Mouse (Mus musculus) kidney, postnatal 0 days (tissue): ENCODE results near the gene Tunar. TPM values are rescaled to one million over a fixed set of nuclear protein-coding genes. Genes with fewer than 3 reads are reported as not detected.

Experiments used
- ATAC-seq: fragments of 200-750 bp; cut with Nextera tagmentation; replicated peaks from 2 replicates; pipeline ENCODE4 v1.8.0; 2017; ENCODE audit warnings: low read depth, moderate number of reproducible peaks, moderate TSS enrichment, moderate library complexity; ENCODE audit not compliant: low FRiP score
- DNase-seq: peaks from one replicate; pipeline ENCODE4 v3.0.0-alpha.2; 2016; ENCODE audit warnings: low spot score
- H3K27ac ChIP-seq: fragments of 300-500 bp; sonication (generic); 2 replicates; pipeline ENCODE4 v1.5.1; 2014; ENCODE audit warnings: mild to moderate bottlenecking
- H3K27me3 ChIP-seq: fragments of 300-500 bp; sonication (generic); 2 replicates; pipeline ENCODE4 v1.6.1; 2014; ENCODE audit warnings: low read length, mixed read lengths; ENCODE audit not compliant: insufficient read depth
- H3K36me3 ChIP-seq: fragments of 300-500 bp; sonication (generic); 2 replicates; pipeline ENCODE4 v1.6.1; 2014; ENCODE audit warnings: low read length, mixed read lengths; ENCODE audit not compliant: insufficient read depth
- H3K4me1 ChIP-seq: fragments of 300-500 bp; sonication (generic); replicated peaks from 2 replicates; pipeline ENCODE4 v1.6.1; 2014; ENCODE audit warnings: antibody characterized with exemption, low read length, mixed read lengths; ENCODE audit not compliant: insufficient read depth
- H3K4me2 ChIP-seq: fragments of 300-500 bp; sonication (generic); 2 replicates; pipeline ENCODE4 v1.6.1; 2014; ENCODE audit warnings: mild to moderate bottlenecking, low read length, moderate library complexity, mixed read lengths
- H3K4me3 ChIP-seq: fragments of 300-500 bp; sonication (generic); replicated peaks from 2 replicates; pipeline ENCODE4 v1.5.1; 2014; ENCODE audit warnings: low read depth, low read length
- H3K9ac ChIP-seq: fragments of 300-500 bp; sonication (generic); 2 replicates; pipeline ENCODE4 v1.6.1; 2014; ENCODE audit warnings: low read depth, low read length
- H3K9me3 ChIP-seq: fragments of 300-500 bp; sonication (generic); replicated peaks from 2 replicates; pipeline ENCODE4 v1.6.1; 2016; ENCODE audit warnings: low read length, inconsistent platforms, mixed read lengths
- CTCF ChIP-seq: IDR thresholded peaks from 2 replicates; pipeline ENCODE4 v1.5.1; 2016; ENCODE audit warnings: antibody characterized with exemption, low read depth, mild to moderate bottlenecking, moderate library complexity
- WGBS: fragments of 180-500 bp; shearing (Covaris S2); extraction: QIAGEN DNeasy Blood & Tissue Kit; methylation state at CpG from one replicate; pipeline ENCODE4 v1.1.7; 2014; 5-methylcytosine and 5-hydroxymethylcytosine counted together
- polyA plus RNA-seq: library from polyadenylated mRNA; unstranded; fragments of >200 nt; fragmentation: Nextera tagmentation; extraction: Ambion mirVana; gene quantifications from 2 replicates; pipeline ENCODE4 v1.2.1, GENCODE M21; 2015

Tunar gene
- polyA plus RNA-seq, 1 experiment from 2014 or later = 0.12 TPM

DNA sequence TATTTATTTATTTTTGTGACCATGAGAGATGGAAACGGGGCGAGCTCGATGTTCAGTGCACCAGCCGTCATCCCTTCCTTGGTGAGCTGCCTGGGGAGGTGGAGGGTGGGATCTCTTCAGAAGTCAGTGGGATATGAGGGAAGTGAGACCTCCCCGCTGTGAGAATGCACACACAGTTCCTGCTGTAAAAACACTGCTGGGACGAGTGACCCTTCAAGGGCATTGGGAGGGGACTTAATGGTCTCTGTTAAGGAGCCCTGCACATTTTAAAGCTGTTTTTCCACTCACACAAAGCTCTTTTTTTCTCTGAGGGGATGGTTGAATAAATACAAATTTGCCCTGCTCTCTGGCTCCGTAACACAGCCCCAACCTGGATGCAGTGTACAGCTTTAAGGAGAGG is 49.1 kb downstream of the Tunar start:
- Histone ChIP-seq H3K9me3 (no peaks in the 10 kb centered on the region), H3K27ac (no peak overlapping the region), H3K4me3 (no peak overlapping the region), H3K4me1 (no peaks in the 10 kb centered on the region), H3K27me3 (no peaks in the 10 kb centered on the region), H3K9ac (no peak overlapping the region), H3K4me2 (no peak overlapping the region), H3K36me3 (no peaks in the 10 kb centered on the region)
- DNase-seq = peak; percentile 27
- 16% methylated on average over 7 of the region's 7 CpGs for WGBS
- TF ChIP-seq CTCF = no peak
- ATAC-seq = no peak

DNA sequence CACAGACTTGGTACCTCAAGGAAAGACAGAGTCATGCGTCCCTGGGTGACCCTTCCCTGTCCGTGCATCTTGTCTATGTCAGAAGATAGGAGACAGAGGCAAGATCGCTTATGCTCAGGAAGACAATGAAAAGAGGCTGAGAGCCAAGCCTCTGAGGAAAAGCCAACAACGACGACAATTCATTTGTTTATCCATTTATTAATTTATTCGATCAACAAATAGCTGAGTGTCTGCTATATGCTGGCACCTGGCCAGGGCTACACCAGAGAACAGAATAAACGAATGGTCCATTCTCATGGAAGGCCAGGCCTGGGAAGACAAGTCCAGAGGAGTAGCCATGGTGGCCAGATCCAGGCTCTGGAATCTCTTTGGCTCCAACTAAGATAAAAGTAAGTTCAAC is 61.0 kb downstream of the Tunar start:
- no peak overlapping the region for H3K4me3 ChIP-seq
- no peak overlapping the region for H3K4me2 ChIP-seq
- TF ChIP-seq CTCF = no peak
- no peak overlapping the region for H3K27ac ChIP-seq
- DNase-seq (no peak), ATAC-seq (no peak)
- H3K9ac ChIP-seq = no peak overlapping the region
- 90% methylated on average over 7 of the region's 7 CpGs for WGBS
- no peaks in the 10 kb centered on the region for H3K4me1 ChIP-seq
- 0 out of 2 replicates have a peak, but pooled peaks cover 2% of the 10 kb centered on the region for H3K9me3 ChIP-seq
- H3K27me3 ChIP-seq = no peaks in the 10 kb centered on the region
- no peaks in the 10 kb centered on the region for H3K36me3 ChIP-seq

DNA sequence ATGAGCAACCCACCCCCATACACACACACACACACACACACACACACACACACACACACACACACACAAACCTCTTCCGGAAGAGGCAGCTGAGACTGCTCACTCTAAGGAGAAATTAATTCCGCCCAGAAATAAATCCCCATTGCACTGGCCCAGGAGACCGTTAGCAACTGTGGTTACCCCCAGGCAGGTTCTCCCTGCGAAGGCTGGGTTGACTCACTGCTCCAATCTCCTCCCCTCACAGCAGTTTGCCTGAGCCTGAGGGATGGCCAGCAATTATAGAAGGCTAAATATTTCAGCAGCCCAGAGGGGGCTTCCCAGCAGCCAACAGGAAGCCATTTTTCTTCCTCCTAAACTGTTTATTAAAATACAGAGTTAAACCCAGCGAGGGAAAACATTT is 64.5 kb downstream of the Tunar start:
- Histone ChIP-seq H3K9ac (no peak overlapping the region), H3K36me3 (no peaks in the 10 kb centered on the region), H3K4me3 (no peak overlapping the region), H3K9me3 (peaks cover 3% of the 10 kb centered on the region; the same call in 1 of the 2 replicates), H3K4me1 (no peaks in the 10 kb centered on the region), H3K27me3 (no peaks in the 10 kb centered on the region), H3K4me2 (no peak overlapping the region), H3K27ac (no peak overlapping the region)
- no peak; the same call in 1 of the 2 replicates for ATAC-seq
- DNase-seq = peak; percentile 57
- no peak for TF ChIP-seq CTCF
- 33% methylated on average over 5 of the region's 5 CpGs for WGBS

DNA sequence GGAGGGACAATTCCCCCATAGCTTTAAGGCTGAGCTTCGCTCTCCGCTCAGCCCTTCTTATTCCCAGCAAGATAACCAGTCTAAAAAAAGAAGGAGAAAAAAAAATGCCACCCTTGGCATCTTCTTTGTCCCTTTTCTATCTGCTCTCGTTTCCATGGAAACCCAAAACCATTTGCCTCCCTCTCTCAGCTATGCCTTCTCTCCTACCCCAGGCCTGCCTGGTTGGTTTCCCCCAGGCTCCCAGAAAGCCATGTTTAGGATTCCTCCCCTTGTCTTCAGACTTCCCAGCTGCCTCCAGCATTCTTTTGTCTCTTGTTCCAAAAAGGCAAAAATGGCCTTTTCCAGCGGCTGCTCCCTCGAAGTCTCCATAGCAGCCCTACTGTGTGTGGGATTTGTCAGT is 70.1 kb downstream of the Tunar start:
- WGBS = 90% methylated on average over 5 of the region's 5 CpGs
- H3K4me1 ChIP-seq = no peaks in the 10 kb centered on the region
- DNase-seq (no peak), ATAC-seq (no peak)
- no peaks in the 10 kb centered on the region for H3K36me3 ChIP-seq
- no peak overlapping the region for H3K4me3 ChIP-seq
- H3K4me2 ChIP-seq = no peak overlapping the region
- no peak overlapping the region for H3K9ac ChIP-seq
- no peak for TF ChIP-seq CTCF
- H3K27ac ChIP-seq = no peak overlapping the region
- H3K27me3 ChIP-seq = no peaks in the 10 kb centered on the region
- peaks cover 3% of the 10 kb centered on the region; the same call in 1 of the 2 replicates for H3K9me3 ChIP-seq

DNA sequence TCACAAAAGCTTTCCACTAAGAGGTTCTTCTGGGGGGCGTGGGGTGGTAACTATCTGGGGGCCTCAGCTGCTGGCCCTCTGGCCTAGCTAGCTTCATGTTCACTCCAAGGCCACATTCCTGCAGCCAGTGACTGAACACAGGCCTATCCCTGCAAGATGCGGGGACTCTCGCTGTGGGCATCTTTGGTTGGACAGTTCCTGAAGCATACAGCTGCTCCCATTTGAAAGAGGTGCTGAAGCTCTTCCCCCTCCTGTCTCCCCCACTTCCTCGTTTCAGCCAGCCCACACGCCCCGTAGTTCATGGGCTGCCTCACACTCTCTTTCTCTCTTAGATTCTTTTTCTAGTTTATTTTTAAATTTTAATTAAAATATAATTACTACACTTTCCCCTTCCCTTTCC is 72.3 kb downstream of the Tunar start:
- Histone ChIP-seq H3K27me3 (no peaks in the 10 kb centered on the region), H3K9me3 (no peaks in the 10 kb centered on the region), H3K4me3 (no peak overlapping the region), H3K27ac (no peak overlapping the region), H3K4me2 (no peak overlapping the region), H3K36me3 (no peaks in the 10 kb centered on the region), H3K4me1 (no peaks in the 10 kb centered on the region), H3K9ac (no peak overlapping the region)
- DNase-seq (no peak), ATAC-seq (no peak)
- 64% methylated on average over 6 of the region's 6 CpGs for WGBS
- TF ChIP-seq CTCF = no peak

DNA sequence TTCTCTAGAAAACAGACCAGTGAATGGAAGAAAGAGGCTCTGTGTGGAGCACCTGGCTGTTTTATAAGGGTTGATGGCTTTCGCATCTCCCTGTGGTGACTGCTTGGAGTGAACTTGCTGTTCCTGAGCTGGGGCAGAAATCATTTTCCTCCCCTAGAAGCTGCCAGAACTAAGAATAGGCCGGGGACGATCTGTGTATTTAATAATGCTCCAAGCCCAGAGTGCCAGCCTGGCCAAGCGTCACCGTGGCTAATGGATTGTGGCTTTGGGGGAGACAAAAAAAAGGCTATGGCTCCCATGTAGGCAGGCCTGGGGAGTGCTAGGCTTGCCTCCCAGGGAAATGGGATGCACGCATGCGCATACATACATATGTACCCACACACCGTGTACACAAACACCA is 80.2 kb downstream of the Tunar start:
- Histone ChIP-seq H3K9me3 (no peaks in the 10 kb centered on the region), H3K4me1 (no peaks in the 10 kb centered on the region), H3K9ac (no peak overlapping the region), H3K4me2 (no peak overlapping the region), H3K27ac (no peak overlapping the region), H3K36me3 (no peaks in the 10 kb centered on the region), H3K27me3 (no peaks in the 10 kb centered on the region), H3K4me3 (no peak overlapping the region)
- no peak for DNase-seq
- TF ChIP-seq CTCF = no peak
- WGBS = 84% methylated on average over 8 of the region's 8 CpGs
- no peak for ATAC-seq

DNA sequence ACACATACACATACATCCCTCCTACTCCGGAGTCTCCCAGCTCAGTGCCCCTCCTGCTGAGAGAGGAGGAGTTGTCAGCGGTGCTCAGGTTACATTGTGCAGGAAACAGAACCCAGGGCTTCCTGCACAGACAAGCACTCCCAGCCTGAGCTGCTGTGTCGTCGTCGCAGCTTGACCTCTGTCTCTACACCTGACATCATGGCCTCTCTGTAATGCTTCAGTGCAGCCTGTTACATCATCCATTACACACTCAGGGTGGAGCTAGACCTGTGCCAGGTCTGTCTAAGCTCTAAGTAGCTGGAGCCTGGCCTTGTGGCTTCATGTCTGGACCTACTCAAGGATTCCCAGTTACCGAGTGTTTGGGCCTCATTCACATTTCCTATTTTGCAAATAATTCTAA is 86.8 kb downstream of the Tunar start:
- peak; percentile 3 for DNase-seq
- H3K27me3 ChIP-seq = no peaks in the 10 kb centered on the region
- TF ChIP-seq CTCF = no peak
- no peak overlapping the region for H3K27ac ChIP-seq
- H3K9ac ChIP-seq = no peak overlapping the region
- no peaks in the 10 kb centered on the region for H3K36me3 ChIP-seq
- H3K4me2 ChIP-seq = no peak overlapping the region
- H3K4me1 ChIP-seq = no peaks in the 10 kb centered on the region
- no peak overlapping the region for H3K4me3 ChIP-seq
- no peaks in the 10 kb centered on the region for H3K9me3 ChIP-seq
- 18% methylated on average over 6 of the region's 6 CpGs for WGBS
- ATAC-seq = no peak
